Mouse (Mus musculus): Measurements from ENCODE around the gene Nav2. TPM values are rescaled to one million over a fixed set of nuclear protein-coding genes. Genes with fewer than 3 reads are reported as not detected.

Gene Nav2
- polyA plus RNA-seq, 1 experiment from 2014 or later = 22.5 TPM

DNA sequence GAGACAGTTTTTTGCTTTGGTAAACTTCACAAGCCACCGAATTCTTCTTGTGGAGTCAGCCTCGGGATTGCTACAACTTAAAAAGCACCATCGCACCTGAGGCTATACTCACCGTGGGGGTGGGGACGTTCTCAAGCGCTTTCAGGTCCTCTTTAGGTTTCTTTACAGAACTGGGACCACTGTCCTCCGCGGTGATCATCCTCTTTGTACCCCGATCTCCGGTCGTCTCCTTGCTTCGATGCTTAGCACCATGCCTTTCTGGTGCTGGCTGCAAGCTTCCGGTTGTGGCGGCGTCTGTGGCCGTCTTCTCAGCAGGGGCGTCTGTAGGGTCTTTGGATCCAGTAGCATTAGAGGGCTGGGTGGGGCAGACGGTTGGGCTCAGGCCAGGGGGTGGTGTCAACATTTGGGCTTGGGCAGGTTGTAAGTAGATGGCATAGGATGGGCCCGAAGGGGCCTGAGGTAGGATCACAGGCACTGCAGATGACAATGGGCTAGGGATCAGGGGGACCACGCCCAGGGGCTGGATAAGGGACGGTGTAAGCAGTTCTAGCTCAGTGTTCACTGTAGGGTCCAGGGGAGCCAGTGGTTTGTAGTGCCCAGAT is 37.8 kb upstream of the Nav2 start:
- H3K9me3 ChIP-seq (ENCODE audit: control insufficient read depth, low read length) = no peaks in the 10 kb centered on the region
- H3K4me1 ChIP-seq (ENCODE audit: control insufficient read depth, insufficient read depth, low read length) = no peaks in the 10 kb centered on the region
- 93% methylated on average over 21 of the region's 21 CpGs for WGBS
- no peak overlapping the region for H3K27ac ChIP-seq (replicated peaks; ENCODE audit: low read depth, low read length)
- no peak overlapping the region for H3K9ac ChIP-seq (replicated peaks; ENCODE audit: low read length)
- no peaks in the 10 kb centered on the region for H3K27me3 ChIP-seq (ENCODE audit: control insufficient read depth, insufficient read depth, low read length)
- DNase-seq = no peak
- H3K4me2 ChIP-seq (ENCODE audit: low read length) = no peak overlapping the region
- H3K36me3 ChIP-seq (ENCODE audit: control insufficient read depth, insufficient read depth, low read length) = no peaks in the 10 kb centered on the region
- ATAC-seq (ENCODE audit: low FRiP score, low TSS enrichment) = no peak
- H3K4me3 ChIP-seq (replicated peaks; ENCODE audit: low read depth, low read length) = no peak overlapping the region

DNA sequence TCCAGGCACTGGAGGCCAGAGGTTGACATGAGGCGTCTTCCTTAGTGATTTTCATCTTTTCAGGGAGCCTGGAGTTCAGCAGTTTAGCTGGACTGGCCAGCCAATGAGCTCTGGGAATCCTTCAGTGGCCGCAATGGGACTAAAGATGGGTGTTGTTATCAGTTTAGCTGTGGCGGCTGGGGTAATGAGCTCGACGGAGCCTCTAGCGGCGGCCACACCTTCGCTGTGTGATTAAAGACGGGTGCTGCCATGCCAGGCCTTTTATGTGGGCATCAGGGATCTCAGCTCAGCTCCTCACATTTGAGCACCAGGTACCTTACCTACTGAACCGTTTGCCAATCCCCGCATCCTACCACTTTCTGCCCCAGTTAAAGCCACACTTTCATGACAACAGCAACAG is 37.2 kb upstream of the Nav2 start:
- DNase-seq (no peak), ATAC-seq (ENCODE audit: low FRiP score, low TSS enrichment) (no peak)
- no peak overlapping the region for H3K9ac ChIP-seq (replicated peaks; ENCODE audit: low read length)
- no peak overlapping the region for H3K4me2 ChIP-seq (ENCODE audit: low read length)
- H3K4me3 ChIP-seq (replicated peaks; ENCODE audit: low read depth, low read length) = no peak overlapping the region
- no peak overlapping the region for H3K27ac ChIP-seq (replicated peaks; ENCODE audit: low read depth, low read length)
- no peaks in the 10 kb centered on the region for H3K4me1 ChIP-seq (ENCODE audit: control insufficient read depth, insufficient read depth, low read length)
- WGBS = 93% methylated on average over 11 of the region's 11 CpGs
- no peaks in the 10 kb centered on the region for H3K36me3 ChIP-seq (ENCODE audit: control insufficient read depth, insufficient read depth, low read length)
- no peaks in the 10 kb centered on the region for H3K9me3 ChIP-seq (ENCODE audit: control insufficient read depth, low read length)
- H3K27me3 ChIP-seq (ENCODE audit: control insufficient read depth, insufficient read depth, low read length) = no peaks in the 10 kb centered on the region

DNA sequence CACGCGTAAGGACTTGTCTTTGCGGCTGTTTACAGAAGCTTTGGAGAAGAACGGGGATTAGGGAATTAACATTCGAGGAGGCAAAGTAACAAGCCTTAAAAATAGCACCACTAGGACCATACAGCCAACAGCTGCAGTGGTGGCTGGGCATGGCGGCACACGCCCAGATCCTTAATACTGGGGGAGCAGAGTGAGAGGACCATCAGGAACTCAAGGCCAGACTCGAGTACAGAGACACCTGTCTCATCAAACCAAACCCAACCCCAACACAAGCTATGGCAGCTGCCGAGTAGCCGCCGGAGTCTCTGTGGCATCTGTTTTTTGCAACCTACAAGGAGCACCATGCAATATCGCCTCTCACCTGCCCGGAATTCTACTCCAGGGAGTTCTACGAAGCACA is 33.4 kb upstream of the Nav2 start:
- no peak for ATAC-seq (ENCODE audit: low FRiP score, low TSS enrichment)
- H3K36me3 ChIP-seq (ENCODE audit: control insufficient read depth, insufficient read depth, low read length) = no peaks in the 10 kb centered on the region

DNA sequence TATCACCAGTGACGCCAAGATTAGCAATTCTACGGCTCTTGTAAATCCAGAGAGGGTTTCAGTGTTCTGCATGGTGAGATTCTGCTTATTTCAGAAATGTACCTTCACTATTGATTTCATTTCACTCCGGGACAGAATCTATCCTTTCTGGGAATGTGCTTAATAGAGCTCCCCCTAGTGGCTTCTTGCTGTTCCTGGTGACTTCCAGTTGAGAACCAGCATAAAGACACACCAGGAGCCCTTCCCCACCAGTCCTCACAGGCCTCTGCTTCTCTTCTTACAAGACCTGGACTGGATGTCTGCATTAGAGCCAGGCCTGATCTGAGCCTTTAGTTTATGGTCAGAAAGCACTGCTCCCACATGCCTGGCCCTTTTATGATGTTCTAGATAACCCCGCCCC is 32.0 kb upstream of the Nav2 start:
- no peak for ATAC-seq (ENCODE audit: low FRiP score, low TSS enrichment)
- Histone ChIP-seq H3K36me3 (ENCODE audit: control insufficient read depth, insufficient read depth, low read length) (no peaks in the 10 kb centered on the region), H3K27ac (replicated peaks; ENCODE audit: low read depth, low read length) (no peak overlapping the region), H3K27me3 (ENCODE audit: control insufficient read depth, insufficient read depth, low read length) (peaks cover under 1% of the 10 kb centered on the region; the same call in 1 of the 2 replicates), H3K9ac (replicated peaks; ENCODE audit: low read length) (no peak overlapping the region), H3K9me3 (ENCODE audit: control insufficient read depth, low read length) (no peaks in the 10 kb centered on the region), H3K4me3 (replicated peaks; ENCODE audit: low read depth, low read length) (no peak overlapping the region), H3K4me1 (ENCODE audit: control insufficient read depth, insufficient read depth, low read length) (no peaks in the 10 kb centered on the region), H3K4me2 (ENCODE audit: low read length) (no peak overlapping the region)
- peak; percentile 85 for DNase-seq
- WGBS = 68% methylated on average over 4 of the region's 4 CpGs

More for the DNA sequence above, 33.4 kb upstream of the Nav2 start:
- Histone ChIP-seq H3K4me2 (ENCODE audit: low read length) (no peak overlapping the region), H3K4me3 (replicated peaks; ENCODE audit: low read depth, low read length) (no peak overlapping the region), H3K9ac (replicated peaks; ENCODE audit: low read length) (no peak overlapping the region), H3K27me3 (ENCODE audit: control insufficient read depth, insufficient read depth, low read length) (no peaks in the 10 kb centered on the region), H3K9me3 (ENCODE audit: control insufficient read depth, low read length) (no peaks in the 10 kb centered on the region), H3K27ac (replicated peaks; ENCODE audit: low read depth, low read length) (no peak overlapping the region), H3K4me1 (ENCODE audit: control insufficient read depth, insufficient read depth, low read length) (no peaks in the 10 kb centered on the region)
- WGBS = 93% methylated on average over 14 of the region's 14 CpGs
- no peak for DNase-seq

DNA sequence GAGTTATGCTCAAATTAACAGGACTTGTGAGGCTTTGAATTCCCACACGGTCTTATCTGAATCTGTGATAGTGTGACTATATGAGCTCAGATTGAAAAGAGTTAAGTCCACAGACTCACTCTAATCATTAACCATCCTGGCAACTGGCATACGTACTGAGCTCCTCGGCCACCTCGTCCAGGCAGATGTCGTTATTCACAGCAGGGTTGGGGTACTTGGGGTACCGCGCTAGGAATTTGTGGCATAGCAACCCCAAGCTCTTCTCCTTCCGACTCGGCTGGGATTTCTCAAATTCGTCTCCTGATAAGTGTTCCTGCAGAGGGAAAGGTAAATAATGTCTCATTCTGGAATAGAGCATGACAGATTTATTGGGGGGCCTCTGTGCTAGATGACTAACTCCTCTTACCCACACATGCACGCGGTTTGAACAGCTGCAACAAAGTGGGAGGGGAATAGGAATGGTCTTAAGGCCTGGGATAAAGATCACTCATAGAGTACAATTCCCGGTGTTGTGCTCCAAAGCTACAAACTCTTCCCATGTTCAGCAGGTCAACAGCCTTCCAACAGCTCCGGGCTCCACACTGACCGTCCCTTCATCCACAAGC is 30.6 kb upstream of the Nav2 start:
- Histone ChIP-seq H3K9ac (replicated peaks; ENCODE audit: low read length) (no peak overlapping the region), H3K4me3 (replicated peaks; ENCODE audit: low read depth, low read length) (no peak overlapping the region), H3K27me3 (ENCODE audit: control insufficient read depth, insufficient read depth, low read length) (peaks cover 14% of the 10 kb centered on the region; the same call in 1 of the 2 replicates), H3K9me3 (ENCODE audit: control insufficient read depth, low read length) (no peaks in the 10 kb centered on the region), H3K4me2 (ENCODE audit: low read length) (no peak overlapping the region), H3K27ac (replicated peaks; ENCODE audit: low read depth, low read length) (no peak overlapping the region), H3K36me3 (ENCODE audit: control insufficient read depth, insufficient read depth, low read length) (no peaks in the 10 kb centered on the region), H3K4me1 (ENCODE audit: control insufficient read depth, insufficient read depth, low read length) (0 out of 2 replicates have a peak, but pooled peaks cover 2% of the 10 kb centered on the region)
- WGBS = 93% methylated on average over 15 of the region's 15 CpGs
- ATAC-seq (ENCODE audit: low FRiP score, low TSS enrichment) (no peak), DNase-seq (no peak)

DNA sequence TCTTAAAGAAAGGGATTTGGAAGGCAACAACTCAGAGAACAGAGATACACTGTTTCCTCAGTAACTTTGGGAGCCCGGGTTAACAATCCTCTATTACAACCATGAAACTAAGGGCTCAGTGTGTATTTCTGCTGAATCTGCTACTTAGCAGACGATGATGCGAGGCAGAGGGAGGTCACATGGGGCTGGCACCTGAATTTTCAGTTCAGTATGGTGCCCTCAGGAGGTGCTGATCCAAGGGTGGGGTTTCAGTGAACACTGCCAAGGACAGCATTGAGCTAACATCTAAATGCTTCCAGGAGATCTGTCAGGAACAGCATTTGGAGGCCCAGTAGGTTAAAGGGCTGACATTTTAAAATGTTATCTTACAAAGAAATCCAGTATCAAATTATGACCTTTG is 28.9 kb upstream of the Nav2 start:
- Histone ChIP-seq H3K4me3 (replicated peaks; ENCODE audit: low read depth, low read length) (no peak overlapping the region), H3K9ac (replicated peaks; ENCODE audit: low read length) (no peak overlapping the region)
- WGBS = 52% methylated on average over 3 of the region's 3 CpGs

DNA sequence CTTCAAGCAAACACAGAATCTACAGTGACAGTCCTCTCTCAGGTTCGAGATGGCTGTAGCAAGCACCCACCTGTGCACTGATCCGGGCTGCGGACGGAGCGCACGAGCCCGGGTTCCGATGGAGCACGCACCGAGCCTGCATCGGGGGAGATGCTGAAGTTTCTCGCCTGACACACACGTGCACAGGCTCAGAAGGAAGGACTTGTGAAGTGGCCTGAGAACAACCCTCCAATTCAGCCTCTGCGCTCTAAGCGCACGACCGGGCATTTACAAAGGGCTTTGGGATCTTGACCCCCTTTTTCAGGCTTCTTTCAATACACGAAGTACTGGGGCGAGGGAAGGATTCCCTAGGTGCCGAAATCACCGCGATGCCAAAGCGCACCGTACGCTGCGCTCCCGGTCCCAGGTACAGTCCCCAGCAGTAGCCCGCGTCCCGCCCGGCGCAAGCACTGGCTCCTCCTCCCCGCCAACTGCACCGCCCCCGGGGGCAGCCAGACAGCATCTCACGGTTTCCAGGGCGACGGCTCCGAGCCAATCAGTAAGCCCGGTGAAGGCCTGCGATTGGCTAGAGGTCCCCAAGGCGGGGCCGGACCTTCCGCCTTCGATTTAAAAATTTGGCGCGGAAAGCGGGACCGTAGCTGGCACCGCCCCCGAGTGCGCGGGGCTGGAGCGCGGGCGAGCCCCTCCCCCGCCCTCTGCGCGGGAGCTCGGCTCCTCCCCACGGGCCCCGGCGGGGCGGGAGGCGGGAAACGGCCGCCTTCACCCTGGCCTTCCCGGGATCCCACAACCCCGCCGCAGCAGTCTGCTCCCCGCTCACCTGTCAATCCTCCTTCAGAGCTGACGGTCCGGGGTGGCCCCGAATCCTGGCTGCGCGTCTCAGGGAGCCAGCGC is 27.7 kb upstream of the Nav2 start:
- H3K4me3 ChIP-seq (replicated peaks; ENCODE audit: low read depth, low read length) = peak overlapping the region; percentile 64
- peak; percentile 99 for DNase-seq
- H3K27me3 ChIP-seq (ENCODE audit: control insufficient read depth, insufficient read depth, low read length) = peaks cover 29% of the 10 kb centered on the region; the same call in 1 of the 2 replicates
- under 1% methylated on average over 74 of the region's 77 CpGs for WGBS
- no peaks in the 10 kb centered on the region for H3K9me3 ChIP-seq (ENCODE audit: control insufficient read depth, low read length)
- peak; percentile 99 for ATAC-seq (ENCODE audit: low FRiP score, low TSS enrichment)
- no peaks in the 10 kb centered on the region for H3K36me3 ChIP-seq (ENCODE audit: control insufficient read depth, insufficient read depth, low read length)
- no peak overlapping the region for H3K27ac ChIP-seq (replicated peaks; ENCODE audit: low read depth, low read length)
- peak overlapping the region; percentile 100 for H3K4me2 ChIP-seq (ENCODE audit: low read length)
- 0 out of 2 replicates have a peak, but pooled peaks cover 2% of the 10 kb centered on the region for H3K4me1 ChIP-seq (ENCODE audit: control insufficient read depth, insufficient read depth, low read length)
- H3K9ac ChIP-seq (replicated peaks; ENCODE audit: low read length) = peak overlapping the region; percentile 37; the same call in 1 of the 2 replicates

More for the DNA sequence above, 28.9 kb upstream of the Nav2 start:
- no peak for DNase-seq
- Histone ChIP-seq H3K36me3 (ENCODE audit: control insufficient read depth, insufficient read depth, low read length) (no peaks in the 10 kb centered on the region), H3K4me1 (ENCODE audit: control insufficient read depth, insufficient read depth, low read length) (0 out of 2 replicates have a peak, but pooled peaks cover 2% of the 10 kb centered on the region), H3K27ac (replicated peaks; ENCODE audit: low read depth, low read length) (no peak overlapping the region), H3K4me2 (ENCODE audit: low read length) (peak overlapping the region; percentile 38), H3K27me3 (ENCODE audit: control insufficient read depth, insufficient read depth, low read length) (peaks cover 27% of the 10 kb centered on the region; the same call in 1 of the 2 replicates), H3K9me3 (ENCODE audit: control insufficient read depth, low read length) (no peaks in the 10 kb centered on the region)
- ATAC-seq (ENCODE audit: low FRiP score, low TSS enrichment) = no peak

DNA sequence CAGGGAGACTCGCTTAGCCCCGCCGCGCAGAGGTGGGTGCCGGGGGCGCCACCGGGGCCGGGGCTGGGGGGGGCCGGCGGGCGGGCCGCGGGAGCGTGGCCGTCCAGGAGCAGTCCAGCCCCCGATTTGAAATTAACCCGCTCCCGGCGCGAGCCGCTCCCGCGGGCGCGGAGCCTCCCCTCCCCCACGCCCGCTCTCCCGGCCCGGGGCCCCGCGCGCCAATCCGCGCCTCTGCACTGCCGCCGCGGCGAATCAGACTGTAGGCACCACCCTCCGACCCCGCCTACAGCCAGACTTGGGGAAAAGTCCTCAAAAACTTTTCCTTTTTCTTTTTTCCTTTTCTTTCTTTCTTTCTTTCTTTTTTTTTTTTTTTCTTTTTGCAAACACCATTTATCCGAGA is 27.0 kb upstream of the Nav2 start, which contains the start of gene E2f8:
TSS of gene E2f8 (minus strand) at position 111 of the 400 bp plus-strand sequence.
- Histone ChIP-seq H3K9me3 (ENCODE audit: control insufficient read depth, low read length) (no peaks in the 10 kb centered on the region), H3K27me3 (ENCODE audit: control insufficient read depth, insufficient read depth, low read length) (peaks cover 30% of the 10 kb centered on the region; the same call in 1 of the 2 replicates), H3K36me3 (ENCODE audit: control insufficient read depth, insufficient read depth, low read length) (no peaks in the 10 kb centered on the region), H3K4me2 (ENCODE audit: low read length) (peak within 1 kb of the TSS; percentile 100), H3K27ac (replicated peaks; ENCODE audit: low read depth, low read length) (no peak within 1 kb of the TSS), H3K9ac (replicated peaks; ENCODE audit: low read length) (peak within 1 kb of the TSS; percentile 37; the same call in 1 of the 2 replicates), H3K4me3 (replicated peaks; ENCODE audit: low read depth, low read length) (peak within 1 kb of the TSS; percentile 64), H3K4me1 (ENCODE audit: control insufficient read depth, insufficient read depth, low read length) (0 out of 2 replicates have a peak, but pooled peaks cover 2% of the 10 kb centered on the region)
- DNase-seq (peak; percentile 81), ATAC-seq (ENCODE audit: low FRiP score, low TSS enrichment) (peak; percentile 81)
- under 1% methylated on average over 39 of the region's 41 CpGs for WGBS
